Mouse (Mus musculus) liver, embryonic 11.5 days (tissue): ENCODE measurements around the gene Cdk2ap2. TPM values are rescaled to one million over a fixed set of nuclear protein-coding genes. Genes with fewer than 3 reads are reported as not detected.

ENCODE experiments used
- ATAC-seq: fragments of 200-750 bp; cut with Nextera tagmentation; replicated peaks from 2 replicates; pipeline ENCODE4 v1.8.0; 2017; ENCODE audit warnings: moderate number of reproducible peaks, mild to moderate bottlenecking, moderate TSS enrichment, moderate library complexity; ENCODE audit not compliant: low FRiP score
- DNase-seq: peaks from one replicate; pipeline ENCODE4 v3.0.0-alpha.2; 2017; ENCODE audit warnings: low spot score
- H3K27ac ChIP-seq: fragments of 300-500 bp; sonication (generic); 2 replicates; pipeline ENCODE4 v1.5.1; 2014; ENCODE audit warnings: mild to moderate bottlenecking, low read depth, low read length, control low read depth
- H3K27me3 ChIP-seq: fragments of 300-500 bp; sonication (generic); replicated peaks from 2 replicates; pipeline ENCODE4 v1.6.1; 2014; ENCODE audit warnings: low read length, mixed read lengths; ENCODE audit not compliant: control insufficient read depth, insufficient read depth
- H3K36me3 ChIP-seq: fragments of 300-500 bp; sonication (generic); 2 replicates; pipeline ENCODE4 v1.6.1; 2014; ENCODE audit warnings: mild to moderate bottlenecking, low read length, moderate library complexity, mixed read lengths; ENCODE audit not compliant: control insufficient read depth, insufficient read depth
- H3K4me1 ChIP-seq: fragments of 300-500 bp; sonication (generic); replicated peaks from 2 replicates; pipeline ENCODE4 v1.6.1; 2014; ENCODE audit warnings: low read length, mixed read lengths; ENCODE audit not compliant: control insufficient read depth, insufficient read depth
- H3K4me2 ChIP-seq: fragments of 300-500 bp; sonication (generic); 2 replicates; pipeline ENCODE4 v1.6.1; 2014; ENCODE audit warnings: mild to moderate bottlenecking, control low read depth, moderate library complexity
- H3K4me3 ChIP-seq: fragments of 300-500 bp; sonication (generic); 2 replicates; pipeline ENCODE4 v1.5.1; 2014; ENCODE audit warnings: low read depth, low read length, control low read depth
- H3K9ac ChIP-seq: fragments of 300-500 bp; sonication (generic); 2 replicates; pipeline ENCODE4 v1.6.1; 2014; ENCODE audit warnings: low read depth, low read length, control low read depth
- H3K9me3 ChIP-seq: fragments of 300-500 bp; sonication (generic); 2 replicates; pipeline ENCODE4 v1.6.1; 2016; ENCODE audit warnings: low read length, inconsistent platforms, mixed read lengths; ENCODE audit not compliant: control insufficient read depth
- WGBS: fragments of 180-500 bp; shearing (Covaris S2); extraction: QIAGEN DNeasy Blood & Tissue Kit; methylation state at CpG from one replicate; pipeline ENCODE4 v1.1.7; 2014; 5-methylcytosine and 5-hydroxymethylcytosine counted together
- polyA plus RNA-seq: library from polyadenylated mRNA; unstranded; fragments of >200 nt; fragmentation: Nextera tagmentation; extraction: Ambion mirVana; gene quantifications from 2 replicates; pipeline ENCODE4 v1.2.1, GENCODE M21; 2014

The Cdk2ap2 gene
- polyA plus RNA-seq, 1 experiment from 2014 or later, result 135 TPM

- Histone ChIP-seq H3K4me1 (peaks cover 19% of the 10 kb centered on the region), H3K9ac (no peak overlapping the region), H3K4me2 (no peak overlapping the region), H3K9me3 (no peaks in the 10 kb centered on the region), H3K36me3 (peaks cover 9% of the 10 kb centered on the region; the same call in 1 of the 2 replicates), H3K27me3 (no peaks in the 10 kb centered on the region), H3K27ac (no peak overlapping the region), H3K4me3 (no peak overlapping the region)
- WGBS, result 68% methylated on average over 12 of the region's 12 CpGs
- ATAC-seq (no peak), DNase-seq (no peak)
Observed at GRCm38 (mm10) chr19:4146366-4147021, 49.5 kb downstream of the Cdk2ap2 start.

GRCm38 (mm10) chr19:4147022-4147405 lies 50.0 kb downstream of the Cdk2ap2 start:
- WGBS, result 58% methylated on average over 3 of the region's 3 CpGs
- H3K4me3 ChIP-seq, result no peak overlapping the region
- no peak for DNase-seq
- H3K27ac ChIP-seq, result no peak overlapping the region
- H3K9me3 ChIP-seq, result no peaks in the 10 kb centered on the region
- H3K36me3 ChIP-seq, result peaks cover 9% of the 10 kb centered on the region; the same call in 1 of the 2 replicates
- no peak for ATAC-seq
- H3K4me1 ChIP-seq, result peaks cover 19% of the 10 kb centered on the region
- no peaks in the 10 kb centered on the region for H3K27me3 ChIP-seq
- no peak overlapping the region for H3K9ac ChIP-seq
- no peak overlapping the region for H3K4me2 ChIP-seq

GRCm38 (mm10) chr19:4147782-4148490 lies 51.0 kb downstream of the Cdk2ap2 start:
- no peak; the same call in 1 of the 2 replicates for ATAC-seq
- Histone ChIP-seq H3K27ac (no peak overlapping the region), H3K4me1 (peaks cover 19% of the 10 kb centered on the region), H3K4me2 (peak overlapping the region; percentile 68), H3K4me3 (peak overlapping the region; percentile 83), H3K9me3 (no peaks in the 10 kb centered on the region), H3K27me3 (no peaks in the 10 kb centered on the region), H3K36me3 (peaks cover 9% of the 10 kb centered on the region; the same call in 1 of the 2 replicates), H3K9ac (0 out of 2 replicates have a peak overlapping the region, but pooled peaks have one; percentile 42)
- no peak for DNase-seq
- WGBS, result 40% methylated on average over 9 of the region's 9 CpGs

- peak; percentile 97 for DNase-seq
- no peaks in the 10 kb centered on the region for H3K27me3 ChIP-seq
- H3K4me1 ChIP-seq, result peaks cover 19% of the 10 kb centered on the region
- H3K36me3 ChIP-seq, result peaks cover 9% of the 10 kb centered on the region; the same call in 1 of the 2 replicates
- peak within 1 kb of the TSS; percentile 74 for H3K27ac ChIP-seq
- H3K4me3 ChIP-seq, result peak within 1 kb of the TSS; percentile 83
- H3K4me2 ChIP-seq, result peak within 1 kb of the TSS; percentile 68
- H3K9ac ChIP-seq, result peak within 1 kb of the TSS; percentile 91
- 1% methylated on average over 33 of the region's 33 CpGs for WGBS
- peak; percentile 95 for ATAC-seq
- no peaks in the 10 kb centered on the region for H3K9me3 ChIP-seq
Observed at GRCm38 (mm10) chr19:4148491-4148806, 51.5 kb downstream of the Cdk2ap2 start, which contains the start of gene Coro1b. Gene Coro1b, plus strand, starts transcription at chr19:4148619.

Other genes with a start within 250 kb of the Cdk2ap2 start
- 35.4 and 37.5 TPM in 2 replicates for gene Chka, start 245.4 kb upstream of the Cdk2ap2 start, polyA plus RNA-seq
- gene Tcirg1, start 190.0 kb upstream of the Cdk2ap2 start, polyA plus RNA-seq, result 39.8 and 42.8 TPM in 2 replicates
- 278 and 287 TPM in 2 replicates for gene Ndufs8, start 184.4 kb upstream of the Cdk2ap2 start, polyA plus RNA-seq
- 1.7 TPM in 2 replicates for gene Aldh3b1, start 167.4 kb upstream of the Cdk2ap2 start, polyA plus RNA-seq
- 14.2 and 16.0 TPM in 2 replicates for gene Unc93b1, start 162.0 kb upstream of the Cdk2ap2 start, polyA plus RNA-seq
- not detected in 2 replicates for gene Aldh3b3, start 138.5 kb upstream of the Cdk2ap2 start, polyA plus RNA-seq
- 0.48 and 0.70 TPM in 2 replicates for gene Aldh3b2, start 124.9 kb upstream of the Cdk2ap2 start, polyA plus RNA-seq
- 12.0 and 14.5 TPM in 2 replicates for gene Acy3, start 110.6 kb upstream of the Cdk2ap2 start, polyA plus RNA-seq
- gene Tbx10, start 104.4 kb upstream of the Cdk2ap2 start, polyA plus RNA-seq, result 1.8 TPM in 2 replicates
- 30.8 and 32.3 TPM in 2 replicates for gene Nudt8, start 96.6 kb upstream of the Cdk2ap2 start, polyA plus RNA-seq
- gene Gm49405, start 96.6 kb upstream of the Cdk2ap2 start, polyA plus RNA-seq, result 1.6 and 2.4 TPM in 2 replicates
- 2.8 and 4.1 TPM in 2 replicates for gene Doc2g, start 93.9 kb upstream of the Cdk2ap2 start, polyA plus RNA-seq
- 232 and 234 TPM in 2 replicates for gene Ndufv1, start 84.4 kb upstream of the Cdk2ap2 start, polyA plus RNA-seq
- gene Gstp1, start 59.2 kb upstream of the Cdk2ap2 start, polyA plus RNA-seq, result 733 and 765 TPM in 2 replicates
- gene Gstp2, start 51.2 kb upstream of the Cdk2ap2 start, polyA plus RNA-seq, result 5.5 and 6.1 TPM in 2 replicates
- 14.6 and 16.7 TPM in 2 replicates for gene Gstp3, start 37.6 kb upstream of the Cdk2ap2 start, polyA plus RNA-seq
- gene Cabp2, start 15.6 kb upstream of the Cdk2ap2 start, polyA plus RNA-seq, result 0.51 and 0.52 TPM in 2 replicates
- gene Pitpnm1, start 2.8 kb downstream of the Cdk2ap2 start, polyA plus RNA-seq, result 7.2 and 8.0 TPM in 2 replicates
- 56.2 and 61.8 TPM in 2 replicates for gene Aip, start 28.7 kb downstream of the Cdk2ap2 start, polyA plus RNA-seq
- gene Gpr152, start 42.6 kb downstream of the Cdk2ap2 start, polyA plus RNA-seq, result not detected in 2 replicates
- gene Cabp4, start 46.9 kb downstream of the Cdk2ap2 start, polyA plus RNA-seq, result 0.21 TPM in 1 of 2 replicates, not detected in the other
- gene Coro1b, start 51.4 kb downstream of the Cdk2ap2 start, polyA plus RNA-seq, result 126 and 132 TPM in 2 replicates
- gene Ptprcap, start 56.4 kb downstream of the Cdk2ap2 start, polyA plus RNA-seq, result 38.7 and 41.1 TPM in 2 replicates
- gene Rps6kb2, start 66.2 kb downstream of the Cdk2ap2 start, polyA plus RNA-seq, result 41.0 and 53.5 TPM in 2 replicates
- gene Carns1, start 78.3 kb downstream of the Cdk2ap2 start, polyA plus RNA-seq, result 0.89 and 1.2 TPM in 2 replicates
- 3.3 and 3.4 TPM in 2 replicates for gene Tbc1d10c, start 94.1 kb downstream of the Cdk2ap2 start, polyA plus RNA-seq
- gene Ppp1ca, start 94.9 kb downstream of the Cdk2ap2 start, polyA plus RNA-seq, result 773 and 809 TPM in 2 replicates
- 35.7 and 38.8 TPM in 2 replicates for gene Rad9a, start 104.5 kb downstream of the Cdk2ap2 start, polyA plus RNA-seq
- 1.9 and 2.4 TPM in 2 replicates for gene Clcf1, start 117.1 kb downstream of the Cdk2ap2 start, polyA plus RNA-seq
- not detected in 2 replicates for gene AC109138.7, start 117.2 kb downstream of the Cdk2ap2 start, polyA plus RNA-seq
- gene Pold4, start 134.7 kb downstream of the Cdk2ap2 start, polyA plus RNA-seq, result 22.1 and 24.9 TPM in 2 replicates
- 3.2 and 3.3 TPM in 2 replicates for gene Ssh3, start 172.0 kb downstream of the Cdk2ap2 start, polyA plus RNA-seq
- 2.9 and 3.2 TPM in 2 replicates for gene Ankrd13d, start 186.0 kb downstream of the Cdk2ap2 start, polyA plus RNA-seq
- 22.1 and 23.1 TPM in 2 replicates for gene Grk2, start 209.0 kb downstream of the Cdk2ap2 start, polyA plus RNA-seq